Mouse (Mus musculus) pancreas, adult 10 weeks (tissue): Measurements from ENCODE around the gene Sertad1. TPM values are rescaled to one million over a fixed set of nuclear protein-coding genes. Genes with fewer than 3 reads are reported as not detected.

ENCODE experiments used
- polyA plus RNA-seq: library from polyadenylated mRNA; stranded (reverse); fragments of 350-450 nt; fragmentation: Illumina TruSeq; extraction: RNeasy Lipid Tissue Mini Kit (QIAGEN cat#74804); gene quantifications from one replicate; pipeline ENCODE4 v1.2.3, GENCODE M21; 2015; ENCODE audit warnings: low read depth, low replicate concordance; ENCODE audit not compliant: insufficient read depth

The Sertad1 gene
- polyA plus RNA-seq: 8.8 TPM

DNA sequence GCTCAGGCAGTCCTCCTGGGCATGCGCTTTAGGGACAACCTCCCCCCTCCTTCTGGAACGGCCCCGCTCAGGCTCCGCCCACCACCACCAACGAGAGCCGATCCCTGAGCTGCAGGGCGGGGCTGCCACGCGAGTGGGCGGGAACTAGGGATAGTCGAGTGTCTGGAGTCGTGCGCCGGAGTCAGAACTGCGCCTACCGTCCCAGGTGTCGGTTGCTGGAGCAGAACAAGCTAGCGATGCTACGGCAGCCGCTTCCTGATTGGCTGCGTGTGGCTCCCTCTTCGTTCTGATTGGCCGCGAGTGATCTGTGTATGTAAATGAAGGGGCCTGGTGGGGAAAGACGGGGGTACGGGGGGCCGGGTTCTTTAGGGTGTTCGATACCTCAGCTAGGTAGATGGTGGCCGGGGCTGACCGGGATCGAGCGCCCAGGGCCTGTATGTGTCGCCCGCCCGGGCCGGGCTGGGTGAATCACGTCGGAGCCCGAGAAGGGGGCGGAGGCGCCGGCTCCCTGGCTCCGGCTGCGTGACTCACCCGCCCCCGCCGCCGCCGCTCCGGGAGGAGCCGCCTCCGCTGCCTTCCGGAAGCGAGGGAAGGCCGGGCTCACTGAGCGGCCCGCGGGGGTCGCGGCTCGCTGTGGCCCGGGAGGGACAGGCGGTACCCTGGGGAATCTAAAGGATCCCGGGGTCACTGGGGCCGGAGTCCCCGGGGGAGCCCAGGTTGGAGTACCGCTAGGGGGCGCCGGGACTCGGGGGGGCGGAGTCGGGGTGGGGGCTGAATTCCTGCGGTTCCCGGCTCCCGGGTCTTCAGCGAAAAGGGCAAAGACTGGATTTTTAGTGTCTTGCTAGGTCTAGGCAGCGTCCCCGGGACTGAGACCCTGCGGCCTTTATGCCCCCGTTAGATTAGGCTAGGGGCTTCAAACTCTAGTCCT lies at the start of gene Sertad1:
Sertad1 (plus strand) TSS at position 141 of the 928 bp plus-strand sequence.

DNA sequence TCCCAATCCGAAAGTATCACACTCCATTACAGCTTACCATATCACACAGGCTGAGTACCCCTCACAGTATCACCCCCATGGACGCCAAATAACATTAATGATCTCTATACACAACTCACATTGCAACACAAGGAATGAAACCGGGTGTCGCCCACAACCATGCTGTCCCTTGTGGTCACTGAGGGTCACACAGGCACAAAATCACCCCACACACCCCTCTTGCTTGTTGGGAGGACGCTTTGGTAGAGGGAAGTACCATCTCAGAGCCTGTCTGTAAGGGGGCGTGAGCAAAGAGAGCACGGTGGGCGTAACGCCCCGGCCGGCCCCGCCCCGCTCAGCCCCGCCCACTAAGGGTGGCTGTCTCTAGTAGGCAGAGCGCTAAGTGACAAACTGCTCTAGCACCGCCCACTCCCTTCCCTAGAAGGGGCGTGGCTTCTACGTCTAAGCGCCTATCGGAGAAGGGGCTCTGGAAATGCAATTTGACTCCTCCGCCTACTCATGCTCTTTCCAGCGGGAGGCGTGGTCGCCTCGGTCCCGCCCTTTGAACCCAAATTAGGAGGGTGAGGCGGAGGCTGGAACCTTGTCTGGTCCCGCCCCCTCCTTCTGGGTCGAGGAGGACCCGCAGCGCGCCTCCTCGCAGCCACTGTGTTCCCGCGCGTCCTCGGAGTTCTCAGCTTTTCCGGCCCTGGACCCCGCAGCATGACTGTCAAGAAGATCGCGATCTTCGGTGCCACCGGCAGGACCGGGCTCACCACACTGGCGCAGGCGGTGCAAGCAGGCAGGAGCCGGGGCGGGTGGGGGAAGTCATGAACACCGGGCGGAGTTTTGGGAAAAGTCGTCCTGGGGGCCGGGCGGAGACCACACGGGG lies 39.1 kb upstream of the Sertad1 start, which contains the start of the genes Sptbn4 and Blvrb:
Sptbn4 (minus strand) TSS at position 268 of the 868 bp plus-strand sequence.
Blvrb (plus strand) TSS at position 560 of the 868 bp plus-strand sequence.

DNA sequence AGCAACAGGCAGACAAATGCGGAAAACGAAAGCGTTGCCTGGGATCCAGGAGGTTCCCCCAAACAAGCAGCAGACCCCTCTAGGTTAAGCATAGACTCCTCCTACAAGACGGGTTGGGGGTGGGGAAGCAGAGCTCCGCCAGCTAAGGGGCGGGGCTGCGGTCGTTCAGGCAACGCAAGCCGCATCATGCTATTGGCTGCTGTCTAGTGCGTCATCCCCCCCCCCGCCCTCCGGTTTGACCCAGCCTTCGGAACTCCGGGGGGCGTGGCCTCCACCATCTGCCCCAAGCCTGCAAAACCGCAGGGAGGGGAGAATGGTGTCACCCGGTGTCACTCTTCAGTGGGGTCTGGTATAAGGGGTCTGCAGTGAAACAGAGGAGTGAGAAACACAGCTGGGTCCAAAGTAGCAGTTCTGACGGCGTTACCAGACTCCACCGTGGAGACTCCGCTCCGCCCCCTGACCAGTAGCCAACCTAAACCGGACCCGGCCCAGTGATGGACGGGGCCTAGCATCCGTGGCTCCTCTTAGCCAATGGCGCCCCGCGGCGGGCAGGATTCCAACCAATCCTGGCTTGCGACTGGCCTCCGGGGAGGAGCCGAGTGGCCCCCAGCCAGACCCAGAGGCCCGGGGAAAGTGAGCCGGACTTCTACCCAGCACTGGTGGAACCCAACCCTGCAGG lies 13.4 kb upstream of the Sertad1 start, which contains the start of gene Sertad3:
Sertad3 (plus strand) TSS at position 613 of the 679 bp plus-strand sequence.

DNA sequence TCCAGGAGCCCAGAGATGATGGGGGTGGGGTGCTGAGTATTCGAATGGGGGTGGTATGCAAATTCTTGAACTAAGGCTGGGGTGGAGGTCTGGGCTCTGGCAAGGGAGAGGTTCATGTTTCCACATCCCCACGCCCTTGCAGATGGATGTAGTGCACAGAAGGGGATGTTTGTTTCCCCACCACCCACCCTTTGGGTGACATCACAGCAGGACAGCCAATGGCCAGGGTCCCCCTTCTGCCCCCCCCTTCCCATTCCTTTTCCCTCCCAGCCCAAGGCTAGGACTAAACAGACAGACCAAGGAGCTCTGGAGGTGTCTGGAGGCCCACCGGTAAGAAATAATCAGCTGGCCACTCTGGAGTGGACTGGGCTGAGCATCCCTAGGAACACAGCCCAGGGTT lies 12.3 kb downstream of the Sertad1 start, which contains the start of gene Prx:
Prx (plus strand) TSS at position 289 of the 400 bp plus-strand sequence.

DNA sequence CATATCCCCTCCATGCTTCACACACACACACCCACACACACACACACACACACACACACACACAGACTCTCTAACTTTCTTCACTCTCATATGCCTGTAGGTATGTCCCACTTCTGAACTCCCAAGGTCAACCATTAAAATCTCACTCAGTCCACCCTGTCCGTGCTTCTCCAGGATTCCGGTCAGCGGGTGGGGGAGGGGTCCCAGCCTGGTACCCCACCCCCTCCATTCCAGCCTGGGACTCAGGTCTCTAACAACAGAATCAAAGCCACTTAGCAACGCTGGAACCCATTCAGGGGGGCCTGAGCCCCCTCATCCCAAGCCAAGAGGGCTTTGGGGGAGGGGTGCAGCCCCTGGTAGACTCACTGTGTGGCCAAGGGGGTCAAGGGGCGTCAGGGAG lies 36.3 kb downstream of the Sertad1 start, which contains the start of gene Hipk4:
Hipk4 (plus strand) TSS at position 301 of the 400 bp plus-strand sequence.

Other genes with a start within 250 kb of the Sertad1 start
- 4.9 TPM for gene Numbl, start 228.5 kb upstream of the Sertad1 start, polyA plus RNA-seq
- 121 TPM for gene Ltbp4, start 149.2 kb upstream of the Sertad1 start, polyA plus RNA-seq
- gene Shkbp1, start 130.9 kb upstream of the Sertad1 start, polyA plus RNA-seq: 11.7 TPM
- not detected for gene Gm20479, start 129.5 kb upstream of the Sertad1 start, polyA plus RNA-seq
- 2.4 TPM for gene Sptbn4, start 39.2 kb upstream of the Sertad1 start, polyA plus RNA-seq
- gene Blvrb, start 38.9 kb upstream of the Sertad1 start, polyA plus RNA-seq: 9.3 TPM
- gene Sertad3, start 13.1 kb upstream of the Sertad1 start, polyA plus RNA-seq: 2.8 TPM
- 0.46 TPM for gene Prx, start 12.4 kb downstream of the Sertad1 start, polyA plus RNA-seq
- gene Hipk4, start 36.4 kb downstream of the Sertad1 start, polyA plus RNA-seq: not detected
- 35.8 TPM for gene Pld3, start 66.3 kb downstream of the Sertad1 start, polyA plus RNA-seq
- 3.6 TPM for gene 2310022A10Rik, start 66.3 kb downstream of the Sertad1 start, polyA plus RNA-seq
- gene Akt2, start 104.6 kb downstream of the Sertad1 start, polyA plus RNA-seq: 25.0 TPM
- not detected for gene Ttc9b, start 167.0 kb downstream of the Sertad1 start, polyA plus RNA-seq
- gene Map3k10, start 187.7 kb downstream of the Sertad1 start, polyA plus RNA-seq: 5.3 TPM
- gene Zfp607b, start 202.4 kb downstream of the Sertad1 start, polyA plus RNA-seq: 0.39 TPM
- 2.9 TPM for gene Zfp60, start 244.5 kb downstream of the Sertad1 start, polyA plus RNA-seq